Mouse (Mus musculus): ENCODE results near the gene Pop7.

- TF ChIP-seq USF1 (IDR thresholded peaks at IDR 0.05; ENCODE audit: low read depth) (no peak), MAX (IDR thresholded peaks at IDR 0.05; ENCODE audit: low read depth) (no peak), POLR2A (IDR thresholded peaks at IDR 0.05; ENCODE audit: insufficient read length, low read depth) (no peak), MYOD1 (IDR thresholded peaks at IDR 0.05; ENCODE audit: control insufficient read depth in 1 of 3, insufficient read length in 2 of 3, low read depth in 2 of 3) (no peak)
Observed at GRCm38 (mm10) chr5:137549840-137550239, 47.5 kb upstream of the Pop7 start.
